Mouse (Mus musculus) spleen, postnatal 36 days (tissue): ENCODE measurements around the gene Tepp.

Experiments used
- DNase-seq, 2 experiments: peaks; one replicate each; pipeline ENCODE4 v3.0.0; 2022; ENCODE audit warnings: low spot score in 2 of 2, mixed read lengths in 1 of 2

The Tepp gene

GRCm38 (mm10) chr8:95310342-95310970 is at the start of gene Tepp:
Gene Tepp (plus strand): TSS chr8:95310566.
- no peak for DNase-seq

GRCm38 (mm10) chr8:95262181-95262580 is 48.2 kb upstream of the Tepp start:
- DNase-seq: no peak

GRCm38 (mm10) chr8:95270501-95270900 is 39.9 kb upstream of the Tepp start:
- no peak for DNase-seq

- DNase-seq: no peak
Observed at GRCm38 (mm10) chr8:95271841-95272240, 38.5 kb upstream of the Tepp start.

GRCm38 (mm10) chr8:95272871-95273270 is 37.5 kb upstream of the Tepp start:
- DNase-seq: no peak

GRCm38 (mm10) chr8:95281493-95281892 is 28.9 kb upstream of the Tepp start:
- no peak for DNase-seq

- DNase-seq: no peak
Observed at GRCm38 (mm10) chr8:95289066-95289650, 21.2 kb upstream of the Tepp start.

- DNase-seq: peak; percentile 16 to 32
Observed at GRCm38 (mm10) chr8:95293172-95293571, 17.2 kb upstream of the Tepp start.

- no peak for DNase-seq
Observed at GRCm38 (mm10) chr8:95293891-95294290, 16.5 kb upstream of the Tepp start.

GRCm38 (mm10) chr8:95302410-95302809 is 8.0 kb upstream of the Tepp start:
- no peak for DNase-seq

- DNase-seq: no peak
Observed at GRCm38 (mm10) chr8:95305526-95305925, 4.8 kb upstream of the Tepp start.

GRCm38 (mm10) chr8:95306431-95306830 is 3.9 kb upstream of the Tepp start, which contains the start of gene Cngb1:
Gene Cngb1 (minus strand): TSS chr8:95306585.
- DNase-seq: no peak

GRCm38 (mm10) chr8:95312836-95313235 is 2.5 kb downstream of the Tepp start:
- DNase-seq: no peak

- no peak for DNase-seq
Observed at GRCm38 (mm10) chr8:95313857-95314256, 3.5 kb downstream of the Tepp start.

GRCm38 (mm10) chr8:95314707-95315106 is 4.3 kb downstream of the Tepp start:
- no peak for DNase-seq

GRCm38 (mm10) chr8:95315350-95315749 is 5.0 kb downstream of the Tepp start:
- DNase-seq: no peak

GRCm38 (mm10) chr8:95320224-95321139 is 10.1 kb downstream of the Tepp start:
- peak; percentile 69 to 71 for DNase-seq

- DNase-seq: no peak
Observed at GRCm38 (mm10) chr8:95323201-95323600, 12.8 kb downstream of the Tepp start.

- DNase-seq: no peak
Observed at GRCm38 (mm10) chr8:95324646-95325045, 14.3 kb downstream of the Tepp start.

GRCm38 (mm10) chr8:95326822-95327221 is 16.5 kb downstream of the Tepp start:
- no peak for DNase-seq

- no peak for DNase-seq
Observed at GRCm38 (mm10) chr8:95327866-95328465, 17.6 kb downstream of the Tepp start.

- no peak for DNase-seq
Observed at GRCm38 (mm10) chr8:95330367-95330766, 20.0 kb downstream of the Tepp start.
